Mouse (Mus musculus): ENCODE data around the gene Tgm4.

The Tgm4 gene

GRCm38 (mm10) chr9:123034426-123034825, at the start of gene Tgm4:
Gene Tgm4 (plus strand): TSS chr9:123034726.
- DNase-seq (ENCODE audit: inconsistent age in 2 of 2, low spot score in 1 of 2) = no peak

DNA sequence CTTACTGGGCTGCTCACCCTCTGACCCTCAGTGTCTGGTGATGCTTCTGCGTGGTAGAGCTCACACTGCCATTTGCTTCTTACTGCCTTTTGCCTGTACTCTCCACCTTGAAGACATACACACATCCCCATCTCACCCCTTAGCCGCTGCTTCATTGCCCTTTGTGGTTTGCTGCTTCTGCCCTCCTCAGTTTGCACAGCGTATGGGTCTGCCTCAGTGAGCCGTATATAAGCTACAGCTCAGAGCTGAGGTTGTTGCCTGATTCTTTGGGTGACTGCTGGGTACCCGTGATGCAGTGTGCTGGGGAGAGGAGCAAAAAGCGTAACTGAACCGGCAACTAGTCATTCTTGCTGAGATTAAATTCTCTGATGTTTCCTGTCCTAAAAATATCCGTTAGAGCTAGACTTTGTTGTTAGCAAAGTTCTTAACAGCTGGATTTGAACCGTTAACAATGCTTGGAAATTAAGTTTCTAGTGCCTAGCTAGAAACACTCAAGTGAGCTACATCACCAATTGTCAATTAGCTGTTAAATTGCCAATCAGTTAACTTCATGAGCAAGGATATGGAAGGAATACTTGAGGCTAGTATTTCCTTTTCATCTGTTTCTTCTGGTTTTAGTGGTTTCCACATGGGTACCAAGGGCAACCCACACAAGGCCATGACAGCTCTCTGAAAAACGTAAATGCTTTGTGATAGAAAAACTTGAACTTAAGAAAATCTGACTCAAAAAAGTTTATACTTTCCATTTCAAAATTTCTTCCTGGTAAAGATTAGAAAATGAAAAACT, 35.9 kb upstream of the Tgm4 start:
- no peak for DNase-seq (ENCODE audit: inconsistent age in 2 of 2, low spot score in 1 of 2)

DNA sequence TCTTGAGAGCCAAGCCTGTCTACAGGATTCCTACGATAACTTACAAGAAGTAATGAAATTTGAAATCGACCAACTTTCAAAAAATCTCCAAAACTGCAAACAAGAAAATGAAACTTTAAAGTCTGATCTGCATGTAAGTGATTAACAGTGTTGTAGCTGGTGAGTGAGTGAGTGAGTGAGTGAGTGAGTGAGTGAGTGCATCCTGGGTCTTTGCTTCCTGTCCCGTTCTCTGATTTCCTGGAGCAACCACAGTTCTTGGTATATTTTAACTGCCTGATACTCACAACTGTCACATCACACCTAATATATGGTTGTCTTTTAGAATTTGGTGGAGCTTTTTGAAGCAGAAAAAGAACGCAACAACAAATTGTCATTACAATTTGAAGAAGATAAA, 35.3 kb upstream of the Tgm4 start:
- DNase-seq (ENCODE audit: inconsistent age in 2 of 2, low spot score in 1 of 2) = no peak

DNA sequence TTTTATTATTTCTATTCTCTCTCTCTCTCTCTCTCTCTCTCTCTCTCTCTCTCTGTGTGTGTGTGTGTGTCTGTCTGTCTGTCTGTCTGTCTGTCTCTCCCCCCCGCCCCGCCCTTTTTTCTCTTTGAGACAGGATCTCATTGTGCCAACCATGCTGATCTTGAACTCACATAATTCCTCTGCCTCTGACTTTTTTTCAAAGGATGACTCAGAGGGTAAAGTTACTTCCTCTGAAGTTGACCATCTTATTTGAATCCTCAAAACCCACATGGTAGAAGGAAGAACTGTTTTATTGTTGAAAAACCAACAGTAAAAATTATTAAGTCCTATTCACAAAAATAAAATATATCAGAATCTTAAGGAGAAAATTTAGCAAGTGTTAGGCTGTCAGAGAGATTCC, 29.8 kb upstream of the Tgm4 start:
- DNase-seq (ENCODE audit: inconsistent age in 2 of 2, low spot score in 1 of 2) = no peak

DNA sequence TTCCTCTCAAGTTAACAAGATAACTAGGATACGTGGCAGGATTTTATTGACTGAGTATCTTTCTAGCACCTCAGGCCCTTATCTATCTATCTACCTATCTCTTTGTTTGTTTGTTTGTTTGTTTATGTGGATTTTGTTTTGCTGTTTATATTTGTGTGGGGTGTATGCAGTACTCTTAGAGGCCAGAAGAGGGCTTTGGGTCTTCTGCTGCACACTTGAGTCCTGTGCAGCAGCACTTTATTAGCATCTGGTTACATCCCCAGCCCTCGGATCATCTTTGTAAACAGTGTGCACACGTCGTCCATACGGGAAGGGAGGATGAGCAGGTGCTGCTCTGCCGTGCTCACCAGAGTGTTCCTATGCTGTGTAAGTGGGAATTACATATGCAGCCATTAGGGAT, 28.5 kb upstream of the Tgm4 start:
- peak in 1 of 2 experiments; percentile 29 for DNase-seq (ENCODE audit: inconsistent age in 2 of 2, low spot score in 1 of 2)

DNA sequence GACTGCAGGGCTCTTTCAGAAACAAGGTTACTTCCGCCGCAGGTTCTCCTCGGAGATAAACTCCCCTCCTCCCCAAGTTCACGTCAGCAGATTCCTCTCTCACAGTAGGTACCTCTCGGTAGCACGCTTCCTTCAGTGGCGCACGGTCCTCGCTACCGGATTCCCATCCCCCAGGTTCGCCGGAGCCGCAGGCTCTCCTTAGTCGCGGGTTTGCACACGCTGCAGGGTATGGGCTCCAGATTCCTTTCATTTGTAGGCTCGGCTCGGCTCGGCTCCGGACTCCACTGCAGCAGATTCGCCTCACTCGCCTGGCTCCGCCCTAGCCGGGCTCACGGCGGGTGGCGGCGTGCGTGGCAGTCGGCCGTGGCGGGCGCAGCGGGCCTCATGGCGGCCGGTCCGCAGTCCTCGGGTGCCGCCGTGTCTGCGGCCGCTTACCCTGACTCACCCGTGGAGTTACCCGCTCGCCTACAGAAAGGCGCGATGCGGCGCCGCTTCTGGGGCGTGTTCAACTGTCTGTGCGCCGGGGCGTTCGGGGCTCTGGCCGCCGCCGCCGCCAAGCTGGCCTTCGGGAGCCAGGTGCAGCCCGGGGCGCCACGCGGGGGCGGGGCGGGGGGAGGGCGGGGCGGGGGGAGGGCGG, 13.4 kb upstream of the Tgm4 start, which contains the start of gene Tmem42:
Gene Tmem42 (plus strand): TSS at position 332 of the 637 bp plus-strand sequence.
- DNase-seq (ENCODE audit: inconsistent age in 2 of 2, low spot score in 1 of 2) = peak; percentile 92 to 98

DNA sequence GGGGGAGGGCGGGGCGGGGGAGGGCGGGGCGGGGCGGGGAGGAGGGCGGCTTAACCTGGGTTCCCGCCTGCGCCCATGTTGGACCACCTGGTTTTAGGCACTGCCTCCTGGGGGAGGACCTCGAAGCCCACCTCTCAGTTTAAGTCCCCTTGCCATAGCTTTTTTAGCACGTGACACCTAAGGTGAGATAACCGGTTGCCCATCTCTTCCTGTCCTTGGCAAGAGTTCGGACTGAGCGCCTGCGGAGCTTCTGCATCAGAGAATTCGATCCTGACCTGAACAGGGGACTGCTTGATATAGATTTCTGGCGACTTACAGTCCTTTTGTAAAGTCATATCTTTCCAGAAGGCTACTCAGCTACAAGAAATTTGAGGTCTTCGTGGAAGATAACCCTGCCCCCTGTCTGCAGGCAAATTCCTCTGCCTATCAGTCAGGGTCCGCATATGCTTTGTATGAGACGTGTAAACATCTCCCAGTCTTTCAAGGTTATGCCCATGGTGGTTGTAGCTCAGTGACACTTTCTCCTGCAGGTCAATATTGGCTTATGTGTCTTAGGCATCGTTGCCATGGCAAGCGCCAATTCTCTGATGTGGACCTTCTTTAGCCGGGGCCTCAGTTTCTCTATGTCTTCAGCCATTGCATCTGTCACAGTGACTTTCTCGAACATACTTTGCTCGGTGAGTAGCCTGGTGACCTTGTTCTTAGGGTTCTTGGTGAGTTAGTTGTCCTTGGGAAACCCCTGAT, 12.7 kb upstream of the Tgm4 start:
- peak; percentile 26 to 82 for DNase-seq (ENCODE audit: inconsistent age in 2 of 2, low spot score in 1 of 2)

DNA sequence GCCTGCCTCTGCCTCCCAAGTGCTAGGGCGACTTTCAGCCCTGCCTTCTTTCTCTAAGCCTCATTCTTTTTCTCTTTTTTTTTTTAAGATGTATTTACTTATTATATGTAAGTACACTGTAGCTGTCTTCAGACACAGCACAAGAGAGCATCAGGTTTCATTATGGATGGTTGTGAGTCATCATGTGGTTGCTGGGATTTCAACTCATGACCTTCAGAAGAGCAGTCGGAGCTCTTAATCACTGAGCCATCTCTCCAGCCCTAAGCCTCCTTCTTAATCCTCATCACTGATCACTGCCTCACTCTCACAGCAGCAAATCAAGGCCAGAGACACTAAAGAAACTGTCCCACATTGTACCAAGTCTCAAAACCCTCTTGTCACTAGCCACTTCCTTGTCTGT, 10.3 kb upstream of the Tgm4 start:
- DNase-seq (ENCODE audit: inconsistent age in 2 of 2, low spot score in 1 of 2) = peak; percentile 46 to 72

- DNase-seq (ENCODE audit: inconsistent age in 2 of 2, low spot score in 1 of 2) = no peak
Observed at GRCm38 (mm10) chr9:123031496-123032246, 2.9 kb upstream of the Tgm4 start.

DNA sequence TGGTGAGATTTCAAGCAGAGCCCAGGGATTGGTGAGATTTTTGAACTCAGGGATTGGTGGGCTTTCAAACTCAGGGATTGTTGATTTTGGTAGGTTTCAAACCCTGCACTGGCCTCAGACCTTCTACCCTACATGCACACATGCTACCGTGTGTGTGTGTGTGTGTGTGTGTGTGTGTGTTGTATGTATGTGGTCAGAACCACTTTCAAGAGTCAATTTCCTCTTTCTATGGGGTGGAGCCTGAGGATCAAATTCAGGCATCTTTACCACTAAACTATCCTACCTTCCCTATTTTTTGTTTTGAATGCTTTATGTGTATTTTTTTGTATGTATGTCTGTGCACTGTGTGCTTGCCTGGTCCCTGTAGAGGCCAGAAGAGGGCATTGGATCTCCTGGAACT, 13.1 kb downstream of the Tgm4 start:
- no peak for DNase-seq (ENCODE audit: inconsistent age in 2 of 2, low spot score in 1 of 2)

DNA sequence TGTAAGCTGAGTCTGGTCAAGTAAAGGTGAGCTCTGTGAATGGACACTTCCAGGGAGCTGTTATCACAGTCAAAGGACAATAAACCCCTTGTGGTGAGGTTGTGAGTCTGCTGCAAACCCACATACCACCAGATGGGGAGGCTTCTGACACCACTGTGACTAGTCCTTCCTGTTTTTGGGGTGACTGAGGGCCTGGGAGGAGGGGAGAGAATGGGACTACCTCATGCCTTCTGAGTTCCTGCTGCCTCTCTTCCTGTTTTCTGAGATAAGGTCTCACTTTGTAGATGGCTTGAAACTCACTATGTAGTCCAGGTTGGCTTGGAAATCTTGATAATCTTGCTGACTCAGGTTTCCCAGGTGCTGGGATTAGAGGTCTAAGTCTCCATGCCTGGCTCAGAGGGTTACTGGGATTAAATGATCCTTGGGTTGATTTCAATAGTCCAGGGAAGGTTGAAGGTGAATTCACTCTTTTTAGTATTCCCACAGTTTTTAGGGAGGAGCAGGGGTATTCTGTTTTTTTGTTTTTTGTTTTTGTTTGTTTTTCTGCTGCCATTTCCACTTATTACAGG, 24.3 kb downstream of the Tgm4 start:
- no peak for DNase-seq (ENCODE audit: inconsistent age in 2 of 2, low spot score in 1 of 2)

DNA sequence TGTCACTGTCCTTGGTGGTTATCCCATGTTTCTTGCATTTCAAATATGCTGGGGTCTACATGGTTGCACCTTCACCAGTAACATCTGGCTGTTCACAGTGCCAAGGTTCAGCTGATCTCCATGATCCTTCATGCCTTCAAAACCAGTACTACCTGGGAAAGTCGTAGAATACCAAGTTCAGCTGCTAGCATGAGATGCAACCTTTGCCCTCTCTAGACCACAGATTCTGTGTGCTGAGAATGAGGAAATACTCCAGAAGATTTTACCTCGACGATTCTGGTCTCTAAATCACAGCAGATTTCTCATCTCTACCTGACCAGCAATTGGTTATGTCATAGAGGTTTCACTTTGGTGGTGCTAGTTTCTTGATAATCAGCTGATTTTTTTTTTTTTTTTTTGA, 25.6 kb downstream of the Tgm4 start:
- DNase-seq (ENCODE audit: inconsistent age in 2 of 2, low spot score in 1 of 2) = no peak

DNA sequence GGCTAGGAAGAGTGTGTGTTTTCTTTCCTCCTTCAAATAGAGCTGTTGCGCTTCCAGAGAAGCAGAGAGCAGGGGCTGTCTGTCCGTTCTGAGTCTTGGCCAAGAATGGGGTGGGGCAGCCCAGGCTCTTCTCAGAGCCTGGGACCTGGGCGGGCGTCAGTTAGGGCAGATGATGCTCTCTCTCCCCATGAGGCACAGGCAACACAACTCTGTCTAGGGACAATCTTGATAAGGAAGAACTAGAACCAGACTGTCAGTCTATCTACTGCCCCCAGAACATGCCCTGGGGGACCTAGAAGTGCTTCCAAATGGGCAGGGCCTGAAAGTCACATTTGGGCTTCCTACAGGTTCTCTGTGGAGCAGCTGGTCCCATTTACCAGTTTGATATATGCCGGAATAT, 44.6 kb downstream of the Tgm4 start:
- no peak for DNase-seq (ENCODE audit: inconsistent age in 2 of 2, low spot score in 1 of 2)

DNA sequence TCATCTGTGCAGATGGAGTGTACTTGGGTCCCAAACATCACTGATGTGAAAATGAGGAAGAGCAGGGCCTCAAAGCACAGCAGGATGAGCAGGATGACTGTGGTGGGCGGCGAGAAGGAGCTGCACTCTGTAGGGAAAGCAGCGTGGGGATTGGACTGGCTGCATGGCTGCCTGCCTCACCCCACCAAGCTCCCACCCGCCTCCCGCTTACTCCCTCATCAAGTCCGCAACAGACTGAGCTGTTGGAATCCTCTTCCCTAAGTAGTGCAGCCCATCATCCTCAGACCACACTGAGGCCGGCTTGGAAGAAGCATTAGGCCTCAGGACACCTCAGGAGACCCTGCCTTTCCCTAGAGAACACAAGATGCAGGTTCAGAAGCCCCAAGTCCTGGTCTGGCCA, 45.8 kb downstream of the Tgm4 start:
- no peak for DNase-seq (ENCODE audit: inconsistent age in 2 of 2, low spot score in 1 of 2)

GRCm38 (mm10) chr9:123080796-123081195, 46.3 kb downstream of the Tgm4 start:
- DNase-seq (ENCODE audit: inconsistent age in 2 of 2, low spot score in 1 of 2) = no peak

GRCm38 (mm10) chr9:123085373-123085772, 50.8 kb downstream of the Tgm4 start:
- no peak for DNase-seq (ENCODE audit: inconsistent age in 2 of 2, low spot score in 1 of 2)

- DNase-seq (ENCODE audit: inconsistent age in 2 of 2, low spot score in 1 of 2) = no peak
Observed at GRCm38 (mm10) chr9:123087558-123087957, 53.0 kb downstream of the Tgm4 start.

DNA sequence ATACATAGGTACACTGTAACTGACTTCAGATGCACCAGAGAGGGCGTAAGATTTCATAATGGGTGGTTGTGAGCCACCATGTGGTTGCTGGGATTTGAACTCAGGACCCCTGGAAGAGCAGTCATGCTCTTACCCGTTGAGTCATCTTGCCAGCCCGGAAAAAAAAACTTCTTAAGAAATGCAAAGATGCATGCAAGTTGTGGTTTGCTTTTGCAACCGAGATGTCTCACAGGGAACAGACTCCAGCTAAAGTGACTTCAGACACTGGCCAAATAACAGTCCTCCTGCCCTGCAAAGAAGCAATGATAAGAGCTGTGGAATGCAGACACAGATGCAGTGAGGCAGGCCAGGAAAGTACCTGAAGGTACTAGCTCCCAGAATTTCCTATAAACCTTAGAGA, 56.3 kb downstream of the Tgm4 start:
- no peak for DNase-seq (ENCODE audit: inconsistent age in 2 of 2, low spot score in 1 of 2)

GRCm38 (mm10) chr9:123099631-123100455, 65.3 kb downstream of the Tgm4 start:
- DNase-seq (ENCODE audit: inconsistent age in 2 of 2, low spot score in 1 of 2) = no peak

DNA sequence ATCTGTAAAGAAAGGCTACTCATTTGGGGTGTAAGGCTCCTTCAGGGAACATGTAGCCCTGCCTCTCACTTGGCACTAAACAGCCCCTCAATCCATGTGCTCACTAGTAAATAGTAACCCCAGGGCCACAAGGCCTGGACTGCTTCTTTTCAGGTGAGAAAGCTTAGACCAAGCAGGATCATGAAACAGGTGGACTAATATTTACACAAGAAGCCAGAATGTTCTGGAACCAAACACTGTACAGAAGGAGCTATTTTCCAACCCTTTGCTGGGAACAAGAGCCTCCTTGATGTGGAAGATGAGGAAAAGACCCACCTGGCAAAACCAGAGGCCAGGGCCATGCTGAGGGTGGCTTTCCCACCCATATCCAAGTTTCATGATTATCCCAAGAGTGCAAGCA, 68.9 kb downstream of the Tgm4 start:
- DNase-seq (ENCODE audit: inconsistent age in 2 of 2, low spot score in 1 of 2) = no peak

Data from adrenal gland, adult (tissue).